Mouse (Mus musculus) cortical plate, adult 2 months (tissue): ENCODE data around the gene Npy.

Experiments used
- CTCF ChIP-seq: fragments of 200-500 bp; IDR thresholded peaks from 2 replicates; pipeline ENCODE4 v1.5.1; 2011; ENCODE audit warnings: mild to moderate bottlenecking, control low read depth, low read length; ENCODE audit not compliant: insufficient read depth; ENCODE audit errors: extremely low read depth
- POLR2A ChIP-seq: fragments of 200-500 bp; IDR thresholded peaks from 2 replicates; pipeline ENCODE4 v1.6.1; 2011; ENCODE audit warnings: mild to moderate bottlenecking, low read length, control low read depth; ENCODE audit not compliant: insufficient read depth; ENCODE audit errors: extremely low read depth

GRCm38 (mm10) chr6:49821961-49822870 lies at the start of gene Npy:
- TF ChIP-seq POLR2A (no peak), CTCF (no peak)
